ENCODE assay signal across 13 mouse cellular contexts in genomic region chr11:116550748-116551147, GRCm38 (mm10). TPM values are rescaled to one million over a fixed set of nuclear protein-coding genes. Genes with fewer than 3 reads are reported as not detected.
A peak's percentile ranks its signal among the peaks of the same experiment; 100 is the strongest.
DNase-seq lines count a peak whose midpoint lies in the region; ATAC-seq and TF ChIP-seq lines count a peak whose summit lies in the region.
"Had no signal": no experiment of that assay in that cellular context is flagged by ENCODE, and none has a peak within 500 bp of the region (broad histone marks: within the 10 kb centered on the region; RNA-seq: fewer than 3 reads in every experiment).

No protein-coding gene starts in this region.

- peak; percentile 21 for DNase-seq in heart, adult 8-10 months (ENCODE audit: low spot score)
- DNase-seq in heart, adult 9 months (ENCODE audit: low spot score in 2 of 2) = no peak
- peak; percentile 57 for DNase-seq in lung, embryonic 14.5 days
- no peak for DNase-seq in lung, adult 2 months
- DNase-seq in liver, embryonic 13.5 days = no peak
- no peak for DNase-seq in stomach, postnatal 0 days (ENCODE audit: low spot score)
- no peak for DNase-seq in right cerebral cortex, postnatal 4 days
- DNase-seq in cerebellum, adult 9-10 months = no peak
- DNase-seq: left cerebral cortex, postnatal 4 days; right cerebral cortex, adult 18-20 months; thymus, adult 18-20 months had no signal

- peak overlapping the region; percentile 54; the same call in 1 of the 2 replicates for H3K27ac ChIP-seq in lung, embryonic 14.5 days (ENCODE audit: low read depth)
- H3K27ac ChIP-seq in liver, embryonic 13.5 days = peak overlapping the region; percentile 94
- peak overlapping the region; percentile 75 for H3K27ac ChIP-seq in stomach, postnatal 0 days (replicated peaks)

- no peak overlapping the region for H3K4me3 ChIP-seq in lung, embryonic 14.5 days (ENCODE audit: low read depth, low read length)
- H3K4me3 ChIP-seq in lung, adult 2 months (replicated peaks; ENCODE audit: extremely low read depth, low read depth, low read length) = no peak overlapping the region
- 0 out of 2 replicates have a peak overlapping the region, but pooled peaks have one; percentile 6 for H3K4me3 ChIP-seq in liver, embryonic 13.5 days (replicated peaks)
- H3K4me3 ChIP-seq in stomach, postnatal 0 days (ENCODE audit: low read depth, low read length) = no peak overlapping the region

- no peak for TF ChIP-seq CTCF in lung, embryonic 14.5 days (IDR thresholded peaks at IDR 0.05; ENCODE audit: low read depth)
- no peak for TF ChIP-seq CTCF in lung, adult 2 months (IDR thresholded peaks at IDR 0.05; ENCODE audit: insufficient read depth, low read length)
- no peak for TF ChIP-seq CTCF in stomach, postnatal 0 days (IDR thresholded peaks at IDR 0.05; ENCODE audit: low read depth)

- peaks cover 22% of the 10 kb centered on the region for H3K36me3 ChIP-seq in lung, embryonic 14.5 days (ENCODE audit: insufficient read depth)
- H3K36me3 ChIP-seq in liver, embryonic 13.5 days = peaks cover 41% of the 10 kb centered on the region
- H3K36me3 ChIP-seq in stomach, postnatal 0 days (ENCODE audit: control insufficient read depth, insufficient read depth, low read length) = peaks cover under 1% of the 10 kb centered on the region; the same call in 1 of the 2 replicates

- TF ChIP-seq EP300 in stomach, postnatal 0 days (optimal IDR thresholded peaks at IDR 0.05) = no peak

- no peaks in the 10 kb centered on the region for H3K27me3 ChIP-seq in lung, embryonic 14.5 days (ENCODE audit: insufficient read depth, low read length)
- H3K27me3 ChIP-seq in liver, embryonic 13.5 days = no peaks in the 10 kb centered on the region
- no peaks in the 10 kb centered on the region for H3K27me3 ChIP-seq in stomach, postnatal 0 days (ENCODE audit: control insufficient read depth, insufficient read depth, low read length)

- no peaks in the 10 kb centered on the region for H3K9me3 ChIP-seq in lung, embryonic 14.5 days (ENCODE audit: low read depth, low read length)
- H3K9me3 ChIP-seq in liver, embryonic 13.5 days (replicated peaks) = no peaks in the 10 kb centered on the region
- no peaks in the 10 kb centered on the region for H3K9me3 ChIP-seq in stomach, postnatal 0 days (ENCODE audit: control insufficient read depth, low read length)

- peak overlapping the region; percentile 10; the same call in 1 of the 2 replicates for H3K9ac ChIP-seq in lung, embryonic 14.5 days
- H3K9ac ChIP-seq in liver, embryonic 13.5 days = peak overlapping the region; percentile 73
- peak overlapping the region; percentile 18; the same call in 1 of the 2 replicates for H3K9ac ChIP-seq in stomach, postnatal 0 days (ENCODE audit: low read length)

- H3K4me1 ChIP-seq in lung, embryonic 14.5 days (ENCODE audit: insufficient read depth) = peaks cover 16% of the 10 kb centered on the region
- peaks cover 10% of the 10 kb centered on the region for H3K4me1 ChIP-seq in lung, adult 2 months (ENCODE audit: control insufficient read depth, insufficient read depth, low read length)
- peaks cover 99% of the 10 kb centered on the region for H3K4me1 ChIP-seq in liver, embryonic 13.5 days (replicated peaks)
- H3K4me1 ChIP-seq in stomach, postnatal 0 days (replicated peaks; ENCODE audit: control insufficient read depth, insufficient read depth) = 0 out of 2 replicates have a peak, but pooled peaks cover 4% of the 10 kb centered on the region

- no peak overlapping the region for H3K4me2 ChIP-seq in lung, embryonic 14.5 days
- H3K4me2 ChIP-seq in liver, embryonic 13.5 days = peak overlapping the region; percentile 70
- no peak overlapping the region for H3K4me2 ChIP-seq in stomach, postnatal 0 days (replicated peaks; ENCODE audit: low read depth)

- 35% methylated on average over 7 of the region's 7 CpGs for WGBS in lung, embryonic 14.5 days
- WGBS in lung, adult 2 months = 30% methylated on average over 7 of the region's 7 CpGs
- WGBS in liver, embryonic 13.5 days (ENCODE audit: insufficient replicate concordance) = 48% methylated on average over 7 of the region's 7 CpGs
- 35% methylated on average over 7 of the region's 7 CpGs for WGBS in stomach, postnatal 0 days

- TF ChIP-seq POLR2A in lung, adult 2 months (IDR thresholded peaks at IDR 0.05; ENCODE audit: borderline replicate concordance, extremely low read depth, low read depth, low read length) = no peak

- no peak for ATAC-seq in lung, embryonic 14.5 days (ENCODE audit: insufficient read depth)
- no peak for ATAC-seq in liver, embryonic 13.5 days (ENCODE audit: low read depth)
- ATAC-seq in stomach, postnatal 0 days (ENCODE audit: low FRiP score, low TSS enrichment) = no peak
- ATAC-seq: forebrain, embryonic 16.5 days had no signal

RNA-seq across cellular contexts. Expression of gene Sphk1, which starts 20.0 kb away (rescaled TPM):
- 1 to 10 TPM in 1 of 4 experiments, under 1 TPM in 3; 0.57 to 1.3 (median 0.98) TPM for total RNA-seq in heart, adult 8-10 months (2022)
- polyA plus RNA-seq in lung, embryonic 14.5 days (2014; fragmentation: Nextera tagmentation; extraction: Ambion mirVana) = 4.0 and 5.5 TPM in 2 replicates
- polyA plus RNA-seq in lung, adult 2 months (2012; rRNA removed) = 41.8 and 45.8 TPM in 2 replicates
- polyA plus RNA-seq in liver, embryonic 13.5 days (2015; fragmentation: Nextera tagmentation; extraction: Ambion mirVana) = 28.5 and 32.7 TPM in 2 replicates
- polyA plus RNA-seq in stomach, postnatal 0 days (2015; fragmentation: Nextera tagmentation; extraction: Ambion mirVana) = 7.9 and 10.0 TPM in 2 replicates

RNA-seq across cellular contexts. Expression of gene Ube2o, which starts 30.5 kb away (rescaled TPM):
- total RNA-seq in heart, adult 8-10 months (2022) = 10 to 100 TPM; 27.4 to 33.1 (median 29.8) TPM
- polyA plus RNA-seq in lung, embryonic 14.5 days (2014; fragmentation: Nextera tagmentation; extraction: Ambion mirVana) = 17.4 and 22.8 TPM in 2 replicates
- 18.3 and 18.8 TPM in 2 replicates for polyA plus RNA-seq in lung, adult 2 months (2012; rRNA removed)
- polyA plus RNA-seq in liver, embryonic 13.5 days (2015; fragmentation: Nextera tagmentation; extraction: Ambion mirVana) = 17.5 and 22.1 TPM in 2 replicates
- 4.7 and 5.3 TPM in 2 replicates for polyA plus RNA-seq in stomach, postnatal 0 days (2015; fragmentation: Nextera tagmentation; extraction: Ambion mirVana)

RNA-seq across cellular contexts. Expression of gene Aanat, which starts 35.5 kb away (rescaled TPM):
- total RNA-seq in heart, adult 8-10 months (2022) = not detected
- polyA plus RNA-seq in lung, embryonic 14.5 days (2014; fragmentation: Nextera tagmentation; extraction: Ambion mirVana) = not detected in 2 replicates
- 0.15 TPM in 1 of 2 replicates, not detected in the other for polyA plus RNA-seq in lung, adult 2 months (2012; rRNA removed)
- polyA plus RNA-seq in liver, embryonic 13.5 days (2015; fragmentation: Nextera tagmentation; extraction: Ambion mirVana) = not detected in 2 replicates
- 0.10 TPM in 1 of 2 replicates, not detected in the other for polyA plus RNA-seq in stomach, postnatal 0 days (2015; fragmentation: Nextera tagmentation; extraction: Ambion mirVana)
- total RNA-seq: common myeloid progenitor, adult 5-6 weeks had no signal
- polyA plus RNA-seq: forebrain, embryonic 16.5 days had no signal

RNA-seq across cellular contexts. Expression of gene Prpsap1, which starts 56.7 kb away (rescaled TPM):
- 10 to 100 TPM; 24.5 to 29.9 (median 26.0) TPM for total RNA-seq in heart, adult 8-10 months (2022)
- 191 and 206 TPM in 2 replicates for polyA plus RNA-seq in lung, embryonic 14.5 days (2014; fragmentation: Nextera tagmentation; extraction: Ambion mirVana)
- polyA plus RNA-seq in lung, adult 2 months (2012; rRNA removed) = 82.4 and 92.0 TPM in 2 replicates
- 59.3 and 62.7 TPM in 2 replicates for polyA plus RNA-seq in liver, embryonic 13.5 days (2015; fragmentation: Nextera tagmentation; extraction: Ambion mirVana)
- polyA plus RNA-seq in stomach, postnatal 0 days (2015; fragmentation: Nextera tagmentation; extraction: Ambion mirVana) = 94.0 and 97.1 TPM in 2 replicates

Comparison
In these comparisons a context has a peak if more than half of its experiments do, and no peak if none do; other contexts are left out.
1. DNase-seq: peak in heart, adult 8-10 months (single experiment) and lung, embryonic 14.5 days (single experiment); none in heart, adult 9 months (0 of 2), lung, adult 2 months (single experiment), liver, embryonic 13.5 days (single experiment), stomach, postnatal 0 days (single experiment), right cerebral cortex, postnatal 4 days (single experiment) and cerebellum, adult 9-10 months (single experiment).
2. H3K9ac ChIP-seq: peak in every context shown above with its lines; median percentile 73 in liver, embryonic 13.5 days; 18 in stomach, postnatal 0 days; 10 in lung, embryonic 14.5 days.
3. Peak in every context shown above with its lines, with median percentiles within 50 percentile points of each other: H3K27ac ChIP-seq.